Mouse (Mus musculus): Measurements from ENCODE around the gene Rbm18.

Gene Rbm18

DNA sequence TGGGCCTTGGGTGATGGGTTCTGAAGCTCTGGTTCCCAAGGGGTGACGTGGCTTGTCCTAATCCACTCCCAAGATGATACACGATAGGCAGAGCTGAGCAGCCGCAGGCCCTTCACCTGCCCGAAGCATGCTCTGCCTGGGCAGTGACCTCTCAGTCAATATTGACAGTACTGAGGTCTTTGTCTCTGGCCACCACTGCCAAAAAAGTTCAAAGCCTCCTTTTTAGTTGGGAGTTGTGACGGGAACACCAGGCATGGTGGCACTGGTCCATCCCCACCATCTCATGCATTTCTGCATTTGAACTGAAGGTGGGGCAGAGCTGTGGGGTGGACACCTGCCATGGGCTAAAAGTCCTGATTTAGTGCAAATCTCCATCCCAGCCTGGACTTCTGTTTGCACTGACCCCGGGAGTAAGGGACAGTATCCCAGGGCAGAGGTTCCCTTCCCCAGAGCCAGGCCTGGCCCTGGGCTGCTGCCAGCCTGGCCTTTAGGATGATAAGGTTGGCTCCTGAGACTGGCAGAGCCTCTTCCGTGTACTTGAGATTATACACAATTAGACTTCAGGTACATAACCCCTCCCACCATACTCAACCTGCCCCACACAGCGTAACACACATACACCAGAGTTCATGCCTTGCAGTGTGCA lies 64.8 kb downstream of the Rbm18 start:
- DNase-seq (ENCODE audit: low read depth): no peak

DNA sequence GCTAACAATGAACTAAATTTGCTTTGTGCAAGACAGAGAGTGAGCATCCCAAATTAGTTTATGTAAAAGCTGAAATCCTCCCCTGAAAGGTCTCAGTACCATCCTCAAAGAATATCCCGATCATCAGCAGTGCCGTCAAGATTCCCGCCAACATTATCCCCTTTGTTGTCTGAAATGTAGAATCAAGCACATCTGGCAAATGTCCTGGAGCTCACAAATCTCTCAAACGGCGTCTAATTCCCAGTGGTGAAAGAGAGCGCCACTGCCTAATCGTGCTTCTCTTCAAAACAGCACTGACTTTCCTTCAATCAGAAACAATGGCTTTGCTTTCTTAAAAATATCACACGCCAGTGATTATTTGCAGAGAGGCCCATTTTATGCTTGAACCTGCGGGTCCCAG lies 69.4 kb downstream of the Rbm18 start:
- DNase-seq (ENCODE audit: low read depth): no peak

All from c-Kit-positive CD71-positive TER-119-negative erythroid progenitor cells, embryonic 14.5 days (primary cell).